10 mouse cellular contexts compared by ENCODE assay signal in genomic region chr1:73923185-73923584, GRCm38 (mm10).
A peak's percentile ranks its signal among the peaks of the same experiment; 100 is the strongest.
DNase-seq lines count a peak whose midpoint lies in the region; ATAC-seq and TF ChIP-seq lines count a peak whose summit lies in the region.
"Had no signal": no experiment of that assay in that cellular context is flagged by ENCODE, and none has a peak within 500 bp of the region (broad histone marks: within the 10 kb centered on the region; RNA-seq: fewer than 3 reads in every experiment).

No protein-coding gene starts in this region.

- no peak for ATAC-seq in forebrain, embryonic 13.5 days
- no peak; the same call in 1 of the 2 replicates for ATAC-seq in kidney, embryonic 15.5 days (replicated peaks; ENCODE audit: low FRiP score)
- ATAC-seq in lung, postnatal 0 days, result peak; percentile 81
- no peak; the same call in 1 of the 2 replicates for ATAC-seq in forebrain, postnatal 0 days

- no peaks in the 10 kb centered on the region for H3K9me3 ChIP-seq in forebrain, embryonic 13.5 days (replicated peaks)
- H3K9me3 ChIP-seq in forebrain, embryonic 10.5 days, result no peaks in the 10 kb centered on the region
- no peaks in the 10 kb centered on the region for H3K9me3 ChIP-seq in heart, embryonic 10.5 days
- no peaks in the 10 kb centered on the region for H3K9me3 ChIP-seq in kidney, embryonic 15.5 days (replicated peaks)
- no peaks in the 10 kb centered on the region for H3K9me3 ChIP-seq in lung, postnatal 0 days (ENCODE audit: low read length)
- no peaks in the 10 kb centered on the region for H3K9me3 ChIP-seq in forebrain, postnatal 0 days (ENCODE audit: low read length)
- H3K9me3 ChIP-seq: limb, embryonic 12.5 days had no signal

- H3K4me2 ChIP-seq in forebrain, embryonic 13.5 days, result no peak overlapping the region
- H3K4me2 ChIP-seq in kidney, embryonic 15.5 days, result no peak overlapping the region
- H3K4me2 ChIP-seq in lung, postnatal 0 days (replicated peaks; ENCODE audit: low read depth, low read length), result 0 out of 2 replicates have a peak overlapping the region, but pooled peaks have one; percentile 6
- no peak overlapping the region for H3K4me2 ChIP-seq in forebrain, postnatal 0 days (ENCODE audit: low read depth)
- H3K4me2 ChIP-seq: limb, embryonic 12.5 days had no signal

- H3K36me3 ChIP-seq in forebrain, embryonic 13.5 days (ENCODE audit: poor library complexity, severe bottlenecking), result peaks cover 33% of the 10 kb centered on the region
- H3K36me3 ChIP-seq in forebrain, embryonic 10.5 days (replicated peaks), result peaks cover 34% of the 10 kb centered on the region
- peaks cover 97% of the 10 kb centered on the region for H3K36me3 ChIP-seq in heart, embryonic 10.5 days
- peaks cover 99% of the 10 kb centered on the region for H3K36me3 ChIP-seq in kidney, embryonic 15.5 days
- peaks cover 90% of the 10 kb centered on the region for H3K36me3 ChIP-seq in lung, postnatal 0 days (ENCODE audit: insufficient read depth, low read length)
- H3K36me3 ChIP-seq in forebrain, postnatal 0 days (ENCODE audit: insufficient read depth), result 0 out of 2 replicates have a peak, but pooled peaks cover 9% of the 10 kb centered on the region

- no peaks in the 10 kb centered on the region for H3K4me1 ChIP-seq in forebrain, embryonic 13.5 days
- 0 out of 2 replicates have a peak, but pooled peaks cover 3% of the 10 kb centered on the region for H3K4me1 ChIP-seq in forebrain, embryonic 10.5 days
- peaks cover 50% of the 10 kb centered on the region for H3K4me1 ChIP-seq in heart, embryonic 10.5 days
- peaks cover 10% of the 10 kb centered on the region for H3K4me1 ChIP-seq in kidney, embryonic 15.5 days
- H3K4me1 ChIP-seq in lung, postnatal 0 days (ENCODE audit: insufficient read depth, low read depth, low read length), result peaks cover 14% of the 10 kb centered on the region
- H3K4me1 ChIP-seq in forebrain, postnatal 0 days (ENCODE audit: insufficient read depth), result no peaks in the 10 kb centered on the region
- H3K4me1 ChIP-seq: limb, embryonic 12.5 days had no signal

- WGBS in forebrain, embryonic 13.5 days, result 88% methylated on average over 8 of the region's 8 CpGs
- 83% methylated on average over 8 of the region's 8 CpGs for WGBS in forebrain, embryonic 10.5 days
- WGBS in heart, embryonic 10.5 days, result 32% methylated on average over 8 of the region's 8 CpGs
- WGBS in kidney, embryonic 15.5 days, result 64% methylated on average over 8 of the region's 8 CpGs
- WGBS in lung, postnatal 0 days, result 50% methylated on average over 8 of the region's 8 CpGs
- WGBS in forebrain, postnatal 0 days, result 86% methylated on average over 8 of the region's 8 CpGs

- no peak overlapping the region for H3K9ac ChIP-seq in forebrain, embryonic 13.5 days
- H3K9ac ChIP-seq in kidney, embryonic 15.5 days, result no peak overlapping the region
- no peak overlapping the region for H3K9ac ChIP-seq in lung, postnatal 0 days (replicated peaks; ENCODE audit: low read depth)
- no peak overlapping the region for H3K9ac ChIP-seq in forebrain, postnatal 0 days
- H3K9ac ChIP-seq: limb, embryonic 12.5 days had no signal

- 0 out of 2 replicates have a peak overlapping the region, but pooled peaks have one; percentile 10 for H3K27ac ChIP-seq in forebrain, embryonic 13.5 days
- no peak overlapping the region for H3K27ac ChIP-seq in forebrain, embryonic 10.5 days
- peak overlapping the region; percentile 24; the same call in 1 of the 2 replicates for H3K27ac ChIP-seq in heart, embryonic 10.5 days
- H3K27ac ChIP-seq in kidney, embryonic 15.5 days, result peak overlapping the region; percentile 75
- H3K27ac ChIP-seq in lung, postnatal 0 days (ENCODE audit: low read length), result peak overlapping the region; percentile 68
- H3K27ac ChIP-seq in forebrain, postnatal 0 days (ENCODE audit: low read depth, low read length), result no peak overlapping the region
- H3K27ac ChIP-seq: limb, embryonic 12.5 days had no signal

- no peak for TF ChIP-seq CTCF in lung, postnatal 0 days (IDR thresholded peaks at IDR 0.05)
- no peak for TF ChIP-seq CTCF in forebrain, postnatal 0 days (IDR thresholded peaks at IDR 0.05; ENCODE audit: low read depth)

- no peaks in the 10 kb centered on the region for H3K27me3 ChIP-seq in forebrain, embryonic 13.5 days
- H3K27me3 ChIP-seq in forebrain, embryonic 10.5 days (ENCODE audit: poor library complexity, severe bottlenecking), result no peaks in the 10 kb centered on the region
- peaks cover 20% of the 10 kb centered on the region for H3K27me3 ChIP-seq in heart, embryonic 10.5 days (ENCODE audit: insufficient read depth, poor library complexity, severe bottlenecking)
- no peaks in the 10 kb centered on the region for H3K27me3 ChIP-seq in kidney, embryonic 15.5 days
- no peaks in the 10 kb centered on the region for H3K27me3 ChIP-seq in lung, postnatal 0 days (replicated peaks; ENCODE audit: insufficient read depth, low read length)
- H3K27me3 ChIP-seq in forebrain, postnatal 0 days (ENCODE audit: insufficient read depth, low read length), result no peaks in the 10 kb centered on the region
- H3K27me3 ChIP-seq: limb, embryonic 12.5 days had no signal

- TF ChIP-seq EP300 in lung, postnatal 0 days (IDR thresholded peaks at IDR 0.05), result peak; percentile 98

- H3K4me3 ChIP-seq in forebrain, embryonic 13.5 days, result no peak overlapping the region
- H3K4me3 ChIP-seq in forebrain, embryonic 10.5 days, result no peak overlapping the region
- H3K4me3 ChIP-seq in heart, embryonic 10.5 days, result no peak overlapping the region
- no peak overlapping the region for H3K4me3 ChIP-seq in kidney, embryonic 15.5 days (replicated peaks)
- no peak overlapping the region for H3K4me3 ChIP-seq in lung, postnatal 0 days (ENCODE audit: low read depth, low read length)
- no peak overlapping the region for H3K4me3 ChIP-seq in forebrain, postnatal 0 days (ENCODE audit: low read depth, low read length)
- H3K4me3 ChIP-seq: limb, embryonic 12.5 days had no signal

- no peak for DNase-seq in forebrain, embryonic 10.5 days (ENCODE audit: extremely low spot score, low spot score)
- DNase-seq in heart, embryonic 10.5 days (ENCODE audit: low spot score), result no peak
- peak; percentile 88 for DNase-seq in lung, postnatal 0 days (ENCODE audit: low spot score)
- DNase-seq in spleen, postnatal 14 days (ENCODE audit: low spot score in 2 of 2), result no peak
- no peak for DNase-seq in spleen, postnatal 4 days (ENCODE audit: low spot score in 2 of 2)
- no peak for DNase-seq in forebrain, postnatal 0 days
- DNase-seq: cerebellum, adult 9-11 months had no signal

Comparison
In these comparisons a context has a peak if more than half of its experiments do, and no peak if none do; other contexts are left out.
1. H3K27ac ChIP-seq: peak in forebrain, embryonic 13.5 days (single experiment), heart, embryonic 10.5 days (single experiment), kidney, embryonic 15.5 days (single experiment) and lung, postnatal 0 days (single experiment); none in forebrain, embryonic 10.5 days (single experiment) and forebrain, postnatal 0 days (single experiment).